Mouse (Mus musculus) hindbrain, postnatal 0 days (tissue): ENCODE measurements around the gene Flad1. TPM values are rescaled to one million over a fixed set of nuclear protein-coding genes. Genes with fewer than 3 reads are reported as not detected.

ENCODE experiments used
- ATAC-seq: fragments of 200-750 bp; cut with Nextera tagmentation; 2 replicates; pipeline ENCODE4 v1.8.0; 2017; ENCODE audit warnings: mild to moderate bottlenecking, moderate TSS enrichment, moderate library complexity
- DNase-seq: peaks from one replicate; pipeline ENCODE4 v3.0.0-alpha.2; 2015; ENCODE audit warnings: low spot score
- H3K27ac ChIP-seq: fragments of 300-500 bp; sonication (generic); 2 replicates; pipeline ENCODE4 v1.5.1; 2014; ENCODE audit warnings: mild to moderate bottlenecking
- H3K27me3 ChIP-seq: fragments of 300-500 bp; sonication (generic); 2 replicates; pipeline ENCODE4 v1.6.1; 2014; ENCODE audit warnings: low read length, mixed read lengths; ENCODE audit not compliant: insufficient read depth
- H3K36me3 ChIP-seq: fragments of 300-500 bp; sonication (generic); 2 replicates; pipeline ENCODE4 v1.6.1; 2014; ENCODE audit warnings: low read length, mixed read lengths; ENCODE audit not compliant: insufficient read depth
- H3K4me1 ChIP-seq: fragments of 300-500 bp; sonication (generic); 2 replicates; pipeline ENCODE4 v1.6.1; 2014; ENCODE audit warnings: antibody characterized with exemption, low read length, mixed read lengths; ENCODE audit not compliant: insufficient read depth
- H3K4me2 ChIP-seq: fragments of 300-500 bp; sonication (generic); 2 replicates; pipeline ENCODE4 v1.6.1; 2014; ENCODE audit warnings: low read depth, mild to moderate bottlenecking, low read length, moderate library complexity, mixed read lengths
- H3K4me3 ChIP-seq: fragments of 300-500 bp; sonication (generic); 2 replicates; pipeline ENCODE4 v1.5.1; 2014; ENCODE audit warnings: low read length
- H3K9ac ChIP-seq: fragments of 300-500 bp; sonication (generic); replicated peaks from 2 replicates; pipeline ENCODE4 v1.6.1; 2014; ENCODE audit warnings: mild to moderate bottlenecking, low read length, moderate library complexity, mixed read lengths
- H3K9me3 ChIP-seq: fragments of 300-500 bp; sonication (generic); 2 replicates; pipeline ENCODE4 v1.6.1; 2016; ENCODE audit warnings: low read length, mixed read lengths
- CTCF ChIP-seq: IDR thresholded peaks from 2 replicates; pipeline ENCODE4 v1.5.1; 2016; ENCODE audit warnings: antibody characterized with exemption, control low read depth, low read depth
- WGBS: fragments of 180-500 bp; shearing (Covaris S2); extraction: QIAGEN DNeasy Blood & Tissue Kit; methylation state at CpG from one replicate; pipeline ENCODE4 v1.1.7; 2014; 5-methylcytosine and 5-hydroxymethylcytosine counted together
- polyA plus RNA-seq: library from polyadenylated mRNA; unstranded; fragments of >200 nt; fragmentation: Nextera tagmentation; extraction: Ambion mirVana; gene quantifications from 2 replicates; pipeline ENCODE4 v1.2.1, GENCODE M21; 2015
- total RNA-seq: library from RNA; depleted of rRNA; stranded (reverse); fragments of >200 nt; gene quantifications from 2 replicates; pipeline ENCODE4 v1.2.3, GENCODE M21; 2014

Flad1 gene
- total and polyA plus RNA-seq, 2 experiments from 2014 or later = 23.8 to 32.1 TPM

DNA sequence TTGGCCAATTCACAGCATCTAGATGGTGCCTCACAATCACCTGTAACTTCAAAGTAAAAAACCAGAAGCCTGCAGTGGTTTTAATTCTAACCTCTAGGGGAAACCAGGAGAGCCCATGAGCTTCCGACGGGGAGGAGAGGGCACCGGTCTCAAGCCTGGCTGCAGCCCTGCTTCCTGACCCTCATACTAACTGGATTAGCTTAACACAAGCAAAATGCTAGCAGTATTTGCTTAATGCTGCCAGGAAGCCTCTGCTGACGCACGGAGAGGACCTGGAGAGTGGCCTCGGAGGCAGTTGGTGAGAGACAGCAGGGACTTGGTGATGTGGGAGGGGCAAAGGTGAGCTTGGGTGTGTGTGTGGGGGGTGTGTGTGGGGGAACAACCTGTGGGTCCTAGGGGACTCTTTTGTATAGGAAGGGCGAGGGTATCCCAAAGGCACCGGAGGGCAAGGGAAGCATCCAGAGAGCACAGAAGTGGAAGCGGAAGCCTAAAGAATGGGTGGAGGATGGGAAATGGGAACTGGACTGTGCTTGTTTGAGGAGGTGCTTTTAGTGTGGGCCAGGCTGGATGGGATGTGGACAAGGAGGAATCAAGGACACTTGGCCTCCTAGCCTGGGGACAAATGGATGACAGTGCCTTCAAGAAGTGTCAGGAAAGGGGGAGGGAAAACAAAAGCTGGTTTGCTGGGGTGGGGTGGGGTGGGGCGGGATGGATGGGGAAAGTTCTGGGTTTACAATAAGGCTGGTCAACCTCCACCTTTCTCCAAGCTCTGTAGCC, 42.9 kb upstream of the Flad1 start, which contains the start of gene Pmvk:
TSS of gene Pmvk (plus strand) at position 141 of the 777 bp plus-strand sequence.
- H3K36me3 ChIP-seq = no peaks in the 10 kb centered on the region
- no peak within 1 kb of the TSS for H3K4me3 ChIP-seq
- no peak for ATAC-seq
- H3K4me1 ChIP-seq = no peaks in the 10 kb centered on the region
- no peak within 1 kb of the TSS for H3K4me2 ChIP-seq
- H3K27ac ChIP-seq = no peak within 1 kb of the TSS
- H3K27me3 ChIP-seq = no peaks in the 10 kb centered on the region
- no peak for TF ChIP-seq CTCF
- DNase-seq = no peak
- WGBS = 73% methylated on average over 10 of the region's 10 CpGs
- H3K9me3 ChIP-seq = no peaks in the 10 kb centered on the region
- no peak within 1 kb of the TSS for H3K9ac ChIP-seq

DNA sequence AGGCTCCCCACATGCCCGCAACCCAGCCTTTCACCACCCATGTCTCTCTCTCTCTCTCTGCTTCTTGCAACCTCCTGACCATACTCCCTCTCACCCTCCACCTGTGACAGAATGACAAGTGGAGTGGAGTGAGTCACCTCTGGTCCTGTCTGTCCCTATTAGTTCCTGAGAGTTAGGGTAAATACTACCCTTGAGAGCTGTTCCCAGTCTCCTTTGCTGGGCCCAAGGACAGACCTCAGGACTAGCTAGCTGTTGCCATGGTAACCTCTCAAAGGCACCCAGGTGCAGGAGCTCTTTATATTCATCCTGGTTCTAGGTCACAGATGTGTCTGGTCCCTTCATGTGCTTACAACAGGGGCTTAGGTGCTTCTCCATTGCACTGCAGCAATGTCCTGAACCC, 40.2 kb upstream of the Flad1 start:
- Histone ChIP-seq H3K4me2 (no peak overlapping the region), H3K27ac (no peak overlapping the region), H3K4me1 (no peaks in the 10 kb centered on the region), H3K36me3 (no peaks in the 10 kb centered on the region), H3K4me3 (no peak overlapping the region), H3K9me3 (no peaks in the 10 kb centered on the region), H3K9ac (no peak overlapping the region), H3K27me3 (no peaks in the 10 kb centered on the region)
- DNase-seq (peak; percentile 24), ATAC-seq (no peak)
- WGBS = 82% methylated on average over 1 of the region's 1 CpGs
- no peak for TF ChIP-seq CTCF

DNA sequence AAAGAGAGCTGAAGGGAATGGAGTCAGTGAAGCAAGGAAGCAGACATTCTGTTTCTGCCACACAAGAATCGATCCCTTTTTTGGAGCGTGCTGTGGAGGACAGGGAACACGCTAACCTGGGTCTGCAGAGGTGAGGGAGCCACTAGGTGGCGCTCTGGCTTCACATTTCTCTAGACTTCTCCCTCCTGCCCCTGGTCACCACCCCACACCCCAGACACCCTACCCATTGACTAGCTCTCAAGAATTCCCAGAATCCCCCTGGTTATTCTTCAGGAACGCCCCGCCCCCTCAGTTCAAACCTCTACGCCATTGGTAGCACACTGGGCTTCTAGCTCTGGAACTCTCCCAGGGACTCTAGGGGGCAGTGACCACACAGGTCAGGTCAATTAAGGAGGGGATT, 37.9 kb upstream of the Flad1 start:
- no peaks in the 10 kb centered on the region for H3K4me1 ChIP-seq
- no peaks in the 10 kb centered on the region for H3K27me3 ChIP-seq
- no peak overlapping the region for H3K4me2 ChIP-seq
- peak; percentile 80 for ATAC-seq
- 36% methylated on average over 7 of the region's 7 CpGs for WGBS
- H3K27ac ChIP-seq = no peak overlapping the region
- peak; percentile 77 for TF ChIP-seq CTCF
- peak; percentile 83 for DNase-seq
- H3K9me3 ChIP-seq = no peaks in the 10 kb centered on the region
- no peaks in the 10 kb centered on the region for H3K36me3 ChIP-seq
- no peak overlapping the region for H3K4me3 ChIP-seq
- no peak overlapping the region for H3K9ac ChIP-seq

DNA sequence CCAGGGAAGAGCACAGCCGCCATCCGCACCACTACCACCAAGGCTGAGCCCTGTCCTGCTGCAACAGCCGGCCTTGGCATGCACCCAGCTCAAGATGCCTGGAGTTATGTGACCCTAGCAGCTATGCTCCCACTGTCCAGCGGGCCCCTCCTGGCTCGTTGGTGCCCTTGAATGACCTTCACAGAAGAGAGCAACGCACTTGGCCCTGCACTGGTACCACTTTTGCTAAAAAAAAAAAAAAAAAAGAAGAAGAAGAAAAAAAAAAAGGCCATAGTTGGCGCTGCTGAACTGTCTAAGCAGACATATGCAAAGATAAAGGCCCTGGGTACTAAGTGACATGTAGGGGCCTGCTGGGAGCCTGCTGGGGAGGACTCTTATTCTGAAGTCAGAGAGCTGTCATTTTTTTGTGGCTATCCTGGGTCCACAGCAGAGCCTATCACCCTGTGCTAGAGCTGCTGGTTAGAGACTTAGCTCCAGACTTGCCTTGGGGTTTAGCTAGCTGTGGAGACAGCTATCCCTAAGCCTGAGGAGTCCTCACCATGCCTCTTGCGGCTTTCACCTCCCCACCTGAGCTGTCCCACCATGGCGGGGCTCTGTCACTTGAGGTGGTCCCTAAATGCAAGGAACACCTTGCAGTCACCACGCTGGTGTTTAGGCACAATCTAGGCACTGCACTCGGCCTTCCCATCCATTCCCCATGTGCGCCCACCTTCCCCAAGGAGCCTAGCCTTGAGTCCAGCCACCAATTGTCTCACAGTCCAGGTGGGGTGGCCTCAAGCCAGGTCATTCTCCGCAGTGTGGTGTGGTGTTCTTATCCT, 37.3 kb upstream of the Flad1 start:
- Histone ChIP-seq H3K27ac (no peak overlapping the region), H3K4me2 (no peak overlapping the region), H3K4me3 (no peak overlapping the region), H3K27me3 (no peaks in the 10 kb centered on the region), H3K9ac (no peak overlapping the region), H3K9me3 (no peaks in the 10 kb centered on the region), H3K36me3 (no peaks in the 10 kb centered on the region), H3K4me1 (no peaks in the 10 kb centered on the region)
- DNase-seq (peak; percentile 40), ATAC-seq (peak; percentile 56)
- 58% methylated on average over 13 of the region's 13 CpGs for WGBS
- TF ChIP-seq CTCF = no peak

DNA sequence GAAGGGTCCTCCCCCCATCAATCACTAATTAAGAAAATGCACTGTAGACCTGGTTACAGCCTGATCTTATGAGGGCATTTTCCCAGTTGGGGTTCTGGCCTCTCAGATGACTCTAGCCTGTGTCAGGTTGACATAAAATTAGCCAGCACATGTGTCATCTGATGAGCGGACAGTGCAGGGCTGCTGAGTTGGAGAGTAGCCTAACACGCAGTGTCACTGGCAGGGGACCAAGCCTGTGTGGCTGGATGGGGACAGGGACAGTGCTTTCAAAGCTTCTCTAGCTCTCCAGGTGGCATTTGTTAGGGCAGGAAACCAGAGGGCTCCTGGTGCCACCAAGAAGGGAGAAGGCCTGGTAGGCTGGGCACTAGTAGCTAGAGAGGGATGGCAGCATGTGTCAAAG, 29.0 kb upstream of the Flad1 start:
- Histone ChIP-seq H3K4me3 (no peak overlapping the region), H3K9ac (no peak overlapping the region), H3K9me3 (no peaks in the 10 kb centered on the region), H3K27me3 (no peaks in the 10 kb centered on the region), H3K27ac (no peak overlapping the region), H3K4me2 (no peak overlapping the region), H3K4me1 (peaks cover 6% of the 10 kb centered on the region; the same call in 1 of the 2 replicates), H3K36me3 (no peaks in the 10 kb centered on the region; the same call in 1 of the 2 replicates)
- 74% methylated on average over 2 of the region's 2 CpGs for WGBS
- TF ChIP-seq CTCF = no peak
- no peak for ATAC-seq
- DNase-seq = no peak

DNA sequence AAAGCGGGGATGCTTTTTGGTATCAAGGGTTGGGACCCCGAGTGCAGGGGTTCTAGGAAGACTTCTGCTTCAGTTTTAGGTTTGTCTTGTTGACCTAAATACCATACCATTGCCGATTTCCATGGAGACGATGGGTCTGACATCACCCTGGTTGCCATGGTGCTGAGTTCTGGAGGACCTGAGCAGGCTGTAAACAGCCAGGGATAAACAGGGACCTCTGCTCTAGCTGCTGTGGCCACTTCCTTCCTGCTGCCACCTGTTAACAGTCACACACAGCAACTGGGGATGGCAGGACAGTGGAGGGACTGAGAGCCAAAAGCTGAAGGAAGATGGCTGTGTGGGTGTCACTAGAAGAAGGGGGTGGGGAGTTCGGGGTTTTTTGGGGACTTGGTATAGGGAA, 25.6 kb upstream of the Flad1 start:
- Histone ChIP-seq H3K4me1 (peaks cover 6% of the 10 kb centered on the region; the same call in 1 of the 2 replicates), H3K4me2 (peak overlapping the region; percentile 52), H3K27me3 (no peaks in the 10 kb centered on the region), H3K9me3 (no peaks in the 10 kb centered on the region), H3K4me3 (peak overlapping the region; percentile 29), H3K9ac (peak overlapping the region; percentile 18; the same call in 1 of the 2 replicates), H3K27ac (peak overlapping the region; percentile 66), H3K36me3 (peaks cover 28% of the 10 kb centered on the region)
- ATAC-seq = peak; percentile 65
- 23% methylated on average over 5 of the region's 5 CpGs for WGBS
- peak; percentile 45 for DNase-seq
- TF ChIP-seq CTCF = no peak
